Mouse (Mus musculus) heart, postnatal 0 days (tissue): ENCODE results near the gene Fbln1.

Experiments used
- CTCF ChIP-seq: IDR thresholded peaks from 2 replicates; pipeline ENCODE4 v1.5.1; 2016; ENCODE audit warnings: antibody characterized with exemption, control low read depth, low read depth
- EP300 ChIP-seq: IDR thresholded peaks from 2 replicates; pipeline ENCODE4 v1.6.1; 2016; ENCODE audit warnings: antibody characterized with exemption, low read depth

DNA sequence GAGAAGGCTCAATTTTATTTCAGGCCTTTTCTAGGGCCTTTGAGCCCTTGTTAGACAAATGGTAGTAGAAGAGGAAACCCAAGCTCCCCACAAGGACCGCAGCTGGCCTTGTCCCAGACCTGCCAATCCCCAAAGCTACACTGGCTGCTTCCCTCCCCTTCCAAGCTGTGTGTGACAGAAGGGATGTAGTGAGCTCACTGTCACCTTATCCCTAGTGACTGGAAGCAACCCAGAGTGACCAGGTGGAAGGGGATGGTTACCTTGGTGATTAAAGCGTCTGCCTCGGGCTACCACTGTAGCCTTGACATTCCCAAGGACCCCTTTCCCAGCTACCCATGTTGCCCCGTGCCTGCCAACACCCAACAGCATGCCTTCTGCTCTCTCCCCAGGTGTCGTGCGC, 78.9 kb downstream of the Fbln1 start:
- TF ChIP-seq EP300 = no peak
- no peak for TF ChIP-seq CTCF
